Mouse (Mus musculus) kidney, embryonic 15.5 days (tissue): ENCODE results near the gene Prrc2b. TPM values are rescaled to one million over a fixed set of nuclear protein-coding genes. Genes with fewer than 3 reads are reported as not detected.
A peak's percentile ranks its signal among the peaks of the same experiment; 100 is the strongest.

Experiments used
- ATAC-seq: fragments of 200-750 bp; cut with Nextera tagmentation; replicated peaks from 2 replicates; pipeline ENCODE4 v1.8.0; 2017; ENCODE audit warnings: moderate TSS enrichment; ENCODE audit not compliant: low FRiP score
- H3K27ac ChIP-seq: fragments of 300-500 bp; sonication (generic); 2 replicates; pipeline ENCODE4 v1.5.1; 2015; ENCODE audit warnings: mild to moderate bottlenecking, inconsistent platforms
- H3K27me3 ChIP-seq: fragments of 300-500 bp; sonication (generic); 2 replicates; pipeline ENCODE4 v1.6.1; 2015; ENCODE audit warnings: inconsistent platforms
- H3K36me3 ChIP-seq: fragments of 300-500 bp; sonication (generic); 2 replicates; pipeline ENCODE4 v1.6.1; 2015; ENCODE audit warnings: inconsistent platforms
- H3K4me1 ChIP-seq: fragments of 300-500 bp; sonication (generic); 2 replicates; pipeline ENCODE4 v1.6.1; 2015; ENCODE audit warnings: inconsistent platforms
- H3K4me2 ChIP-seq: fragments of 300-500 bp; sonication (generic); 2 replicates; pipeline ENCODE4 v1.6.1; 2015; ENCODE audit warnings: moderate library complexity, mild to moderate bottlenecking, inconsistent platforms
- H3K4me3 ChIP-seq: fragments of 300-500 bp; sonication (generic); replicated peaks from 2 replicates; pipeline ENCODE4 v1.5.1; 2015; ENCODE audit warnings: mild to moderate bottlenecking, inconsistent platforms
- H3K9ac ChIP-seq: fragments of 300-500 bp; sonication (generic); 2 replicates; pipeline ENCODE4 v1.6.1; 2015; ENCODE audit warnings: mild to moderate bottlenecking, inconsistent platforms
- H3K9me3 ChIP-seq: fragments of 300-500 bp; sonication (generic); replicated peaks from 2 replicates; pipeline ENCODE4 v1.6.1; 2016; ENCODE audit warnings: inconsistent platforms
- WGBS: fragments of 180-500 bp; shearing (Covaris S2); methylation state at CpG from one replicate; pipeline ENCODE4 v1.1.7; 2015; ENCODE audit warnings: mixed read lengths; 5-methylcytosine and 5-hydroxymethylcytosine counted together
- polyA plus RNA-seq: library from polyadenylated mRNA; unstranded; fragments of >200 nt; fragmentation: Nextera tagmentation; extraction: Ambion mirVana; gene quantifications from 2 replicates; pipeline ENCODE4 v1.2.1, GENCODE M21; 2015

The Prrc2b gene
- polyA plus RNA-seq, result 49.2 and 49.7 TPM in 2 replicates

GRCm38 (mm10) chr2:32150924-32151659 is at the start of gene Prrc2b:
Prrc2b (plus strand) TSS chr2:32151082.
- H3K4me1 ChIP-seq, result peaks cover 46% of the 10 kb centered on the region
- ATAC-seq, result peak; percentile 80
- WGBS, result under 1% methylated on average over 92 of the region's 117 CpGs

GRCm38 (mm10) chr2:32102944-32103343 is 47.9 kb upstream of the Prrc2b start:
- H3K4me3 ChIP-seq, result peak overlapping the region; percentile 18
- no peak overlapping the region for H3K27ac ChIP-seq
- ATAC-seq, result no peak
- no peaks in the 10 kb centered on the region for H3K9me3 ChIP-seq
- H3K4me1 ChIP-seq, result peaks cover 13% of the 10 kb centered on the region
- peak overlapping the region; percentile 33 for H3K4me2 ChIP-seq
- no peaks in the 10 kb centered on the region for H3K27me3 ChIP-seq
- WGBS, result 43% methylated on average over 5 of the region's 5 CpGs
- no peaks in the 10 kb centered on the region for H3K36me3 ChIP-seq
- H3K9ac ChIP-seq, result no peak overlapping the region

More at GRCm38 (mm10) chr2:32150924-32151659, at the start of gene Prrc2b:
- H3K9me3 ChIP-seq, result no peaks in the 10 kb centered on the region
- H3K9ac ChIP-seq, result peak within 1 kb of the TSS; percentile 99
- H3K27me3 ChIP-seq, result no peaks in the 10 kb centered on the region
- H3K4me3 ChIP-seq, result peak within 1 kb of the TSS; percentile 87
- peak within 1 kb of the TSS; percentile 69 for H3K4me2 ChIP-seq
- no peaks in the 10 kb centered on the region for H3K36me3 ChIP-seq
- peak within 1 kb of the TSS; percentile 99 for H3K27ac ChIP-seq

GRCm38 (mm10) chr2:32103557-32103956 is 47.3 kb upstream of the Prrc2b start:
- Histone ChIP-seq H3K9ac (no peak overlapping the region), H3K27me3 (no peaks in the 10 kb centered on the region), H3K9me3 (no peaks in the 10 kb centered on the region), H3K27ac (no peak overlapping the region), H3K4me2 (peak overlapping the region; percentile 33), H3K4me3 (peak overlapping the region; percentile 18), H3K4me1 (peaks cover 13% of the 10 kb centered on the region), H3K36me3 (no peaks in the 10 kb centered on the region)
- no peak for ATAC-seq
- 77% methylated on average over 7 of the region's 7 CpGs for WGBS

GRCm38 (mm10) chr2:32104122-32104521 is 46.8 kb upstream of the Prrc2b start:
- H3K27ac ChIP-seq, result no peak overlapping the region
- no peaks in the 10 kb centered on the region for H3K9me3 ChIP-seq
- no peak overlapping the region for H3K4me2 ChIP-seq
- 75% methylated on average over 7 of the region's 7 CpGs for WGBS
- H3K9ac ChIP-seq, result no peak overlapping the region
- H3K27me3 ChIP-seq, result no peaks in the 10 kb centered on the region
- H3K36me3 ChIP-seq, result no peaks in the 10 kb centered on the region
- H3K4me1 ChIP-seq, result peaks cover 13% of the 10 kb centered on the region
- ATAC-seq, result no peak
- H3K4me3 ChIP-seq, result no peak overlapping the region

- no peak overlapping the region for H3K4me2 ChIP-seq
- H3K4me1 ChIP-seq, result peaks cover 13% of the 10 kb centered on the region
- no peak overlapping the region for H3K4me3 ChIP-seq
- no peak overlapping the region for H3K27ac ChIP-seq
- no peaks in the 10 kb centered on the region for H3K9me3 ChIP-seq
- WGBS, result 51% methylated on average over 16 of the region's 16 CpGs
- no peak for ATAC-seq
- no peaks in the 10 kb centered on the region for H3K36me3 ChIP-seq
- H3K27me3 ChIP-seq, result no peaks in the 10 kb centered on the region
- H3K9ac ChIP-seq, result no peak overlapping the region
Observed at GRCm38 (mm10) chr2:32105117-32105913, 45.6 kb upstream of the Prrc2b start.

- no peak overlapping the region for H3K9ac ChIP-seq
- no peak overlapping the region for H3K4me2 ChIP-seq
- WGBS, result 81% methylated on average over 7 of the region's 7 CpGs
- no peaks in the 10 kb centered on the region for H3K27me3 ChIP-seq
- H3K4me1 ChIP-seq, result peaks cover 13% of the 10 kb centered on the region
- no peak overlapping the region for H3K4me3 ChIP-seq
- no peak overlapping the region for H3K27ac ChIP-seq
- no peaks in the 10 kb centered on the region for H3K36me3 ChIP-seq
- no peak for ATAC-seq
- H3K9me3 ChIP-seq, result no peaks in the 10 kb centered on the region
Observed at GRCm38 (mm10) chr2:32105930-32106329, 45.0 kb upstream of the Prrc2b start.

GRCm38 (mm10) chr2:32111268-32111667 is 39.6 kb upstream of the Prrc2b start:
- Histone ChIP-seq H3K4me3 (no peak overlapping the region), H3K4me1 (no peaks in the 10 kb centered on the region), H3K9ac (no peak overlapping the region), H3K9me3 (no peaks in the 10 kb centered on the region), H3K27me3 (no peaks in the 10 kb centered on the region), H3K27ac (no peak overlapping the region), H3K36me3 (no peaks in the 10 kb centered on the region), H3K4me2 (no peak overlapping the region)
- 96% methylated on average over 1 of the region's 1 CpGs for WGBS
- ATAC-seq, result no peak

DNA sequence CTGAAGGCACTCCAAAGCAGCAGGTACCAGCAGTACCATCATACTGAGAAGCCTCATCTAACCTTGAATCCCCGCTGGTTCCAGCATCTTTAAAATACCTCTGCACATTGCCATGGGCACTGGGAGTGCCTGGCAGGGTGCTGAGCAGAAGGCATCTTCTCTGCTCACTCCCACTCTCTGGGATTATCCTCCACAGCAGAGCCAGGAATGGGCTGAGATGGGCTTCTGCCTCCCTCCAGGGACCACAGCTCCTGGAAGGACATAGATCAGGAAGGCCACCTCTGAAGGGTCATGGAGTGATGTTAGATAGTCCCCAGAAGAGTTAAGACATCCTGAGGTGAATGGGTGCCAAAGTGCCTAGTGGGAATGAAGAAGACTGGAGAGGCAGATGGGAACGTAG is 38.3 kb upstream of the Prrc2b start:
- H3K4me1 ChIP-seq, result no peaks in the 10 kb centered on the region
- no peaks in the 10 kb centered on the region for H3K27me3 ChIP-seq
- 86% methylated on average over 2 of the region's 2 CpGs for WGBS
- no peaks in the 10 kb centered on the region for H3K9me3 ChIP-seq
- H3K36me3 ChIP-seq, result no peaks in the 10 kb centered on the region
- no peak overlapping the region for H3K4me2 ChIP-seq
- H3K9ac ChIP-seq, result no peak overlapping the region
- H3K4me3 ChIP-seq, result no peak overlapping the region
- no peak overlapping the region for H3K27ac ChIP-seq
- no peak for ATAC-seq

DNA sequence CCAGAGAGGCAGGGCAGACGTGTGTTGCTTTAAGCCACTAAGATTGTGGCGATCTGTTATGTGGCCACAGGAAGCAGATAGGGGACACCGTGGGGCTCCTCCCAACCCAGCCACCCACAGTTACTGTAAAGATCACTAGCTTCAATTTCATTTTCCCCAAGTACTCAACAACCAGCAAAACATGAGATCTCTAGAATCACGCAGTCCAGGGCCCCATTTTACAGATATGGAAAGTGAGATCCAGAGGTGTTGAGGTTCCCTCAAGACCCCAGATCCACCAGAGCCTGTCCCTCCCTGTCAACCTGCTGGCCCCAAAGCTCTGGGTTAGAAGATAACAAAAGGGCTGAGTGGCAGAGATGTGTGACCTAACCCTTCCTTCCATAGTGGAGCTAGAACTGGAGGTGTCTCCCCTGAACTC is 35.0 kb upstream of the Prrc2b start:
- Histone ChIP-seq H3K27ac (no peak overlapping the region), H3K36me3 (no peaks in the 10 kb centered on the region), H3K4me1 (peaks cover 6% of the 10 kb centered on the region; the same call in 1 of the 2 replicates), H3K4me2 (no peak overlapping the region), H3K27me3 (no peaks in the 10 kb centered on the region), H3K4me3 (no peak overlapping the region), H3K9me3 (no peaks in the 10 kb centered on the region), H3K9ac (no peak overlapping the region)
- no peak for ATAC-seq
- WGBS, result 88% methylated on average over 4 of the region's 4 CpGs

GRCm38 (mm10) chr2:32119802-32120750 is 30.8 kb upstream of the Prrc2b start:
- 80% methylated on average over 20 of the region's 20 CpGs for WGBS
- no peaks in the 10 kb centered on the region for H3K27me3 ChIP-seq
- no peak for ATAC-seq
- no peaks in the 10 kb centered on the region for H3K9me3 ChIP-seq
- H3K9ac ChIP-seq, result no peak overlapping the region
- no peaks in the 10 kb centered on the region for H3K36me3 ChIP-seq
- H3K4me2 ChIP-seq, result no peak overlapping the region
- H3K4me3 ChIP-seq, result no peak overlapping the region
- no peak overlapping the region for H3K27ac ChIP-seq
- H3K4me1 ChIP-seq, result peaks cover 11% of the 10 kb centered on the region; the same call in 1 of the 2 replicates

DNA sequence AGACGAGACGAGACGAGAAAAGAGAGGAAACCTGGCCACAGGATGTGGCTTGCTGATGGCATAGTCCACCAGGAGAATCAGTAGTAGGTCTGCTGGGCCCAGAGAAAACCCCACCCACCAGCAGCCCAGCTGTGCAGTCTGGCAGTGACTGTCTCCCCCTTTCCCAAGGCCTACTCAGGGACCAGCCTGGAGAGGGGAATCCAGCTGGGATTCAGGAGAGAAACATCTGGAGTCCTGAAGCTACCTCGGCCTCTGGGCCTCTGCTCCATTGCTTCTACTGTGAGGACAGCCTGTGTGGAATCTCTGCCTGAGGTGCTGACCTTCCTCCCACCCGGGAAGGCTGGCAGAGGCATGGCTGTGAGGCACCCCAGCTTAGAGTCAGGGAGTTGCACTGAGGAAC is 29.7 kb upstream of the Prrc2b start:
- no peaks in the 10 kb centered on the region for H3K36me3 ChIP-seq
- no peaks in the 10 kb centered on the region for H3K9me3 ChIP-seq
- peaks cover 11% of the 10 kb centered on the region; the same call in 1 of the 2 replicates for H3K4me1 ChIP-seq
- no peak overlapping the region for H3K4me3 ChIP-seq
- H3K27ac ChIP-seq, result no peak overlapping the region
- H3K9ac ChIP-seq, result no peak overlapping the region
- WGBS, result 69% methylated on average over 5 of the region's 5 CpGs
- no peak for ATAC-seq
- H3K27me3 ChIP-seq, result no peaks in the 10 kb centered on the region
- no peak overlapping the region for H3K4me2 ChIP-seq
